Mouse (Mus musculus) spleen, postnatal 4 days (tissue): ENCODE results near the gene Nsd2.
"Not testable (repeated sequence)": the region's sequence is repeated elsewhere in the genome, so short reads cannot be mapped to it uniquely, and the experiment has no call there.

Source experiments
- DNase-seq, 2 experiments: peaks; one replicate each; pipeline ENCODE4 v3.0.0; 2022; ENCODE audit warnings: low spot score in 2 of 2

Gene Nsd2

GRCm38 (mm10) chr5:33926170-33926569 lies 105.6 kb downstream of the Nsd2 start:
- no peak for DNase-seq

- no peak for DNase-seq
Observed at GRCm38 (mm10) chr5:33932413-33932812, 111.9 kb downstream of the Nsd2 start.

GRCm38 (mm10) chr5:33934081-33934480 lies 113.6 kb downstream of the Nsd2 start:
- no peak for DNase-seq

DNA sequence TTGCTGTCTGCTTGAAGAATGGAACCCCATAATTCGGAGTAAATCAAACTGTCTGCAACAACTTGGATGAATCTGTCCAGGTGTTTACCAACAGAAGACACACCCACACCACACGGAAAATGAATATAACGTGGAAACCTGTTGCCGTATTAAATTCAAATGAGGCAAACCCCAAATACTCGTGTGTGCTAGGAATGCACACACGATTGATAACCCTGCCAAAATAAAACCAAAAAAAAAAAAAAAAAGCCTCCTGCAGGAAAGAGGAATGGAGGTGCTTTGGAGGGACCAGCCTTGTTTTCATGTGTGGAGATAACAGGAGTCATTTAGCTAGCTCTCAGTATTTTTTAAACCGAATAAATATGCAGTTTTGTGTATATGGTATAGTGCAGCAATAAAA lies 114.4 kb downstream of the Nsd2 start:
- no peak for DNase-seq

DNA sequence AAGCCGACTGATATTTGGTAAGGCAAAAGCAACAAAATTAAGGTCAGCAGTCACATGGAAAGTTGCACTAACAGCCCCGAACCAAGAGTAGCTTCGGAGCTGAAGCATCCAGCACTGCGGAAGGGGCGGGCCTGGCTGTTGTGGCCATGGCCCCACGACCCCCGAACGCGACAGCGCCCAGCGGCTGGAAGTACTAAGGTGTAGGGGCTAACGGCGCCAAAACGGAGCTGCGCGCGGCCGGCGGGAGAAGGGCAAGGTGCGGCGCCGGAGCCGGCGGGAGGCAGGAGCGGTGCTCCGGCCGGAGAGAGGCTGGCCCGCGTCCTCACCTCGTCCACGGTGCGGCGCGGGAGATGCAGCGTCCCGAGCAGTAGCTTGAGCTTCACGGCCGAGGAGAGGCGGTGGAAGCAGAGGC lies 115.2 kb downstream of the Nsd2 start:
- DNase-seq = no peak

DNA sequence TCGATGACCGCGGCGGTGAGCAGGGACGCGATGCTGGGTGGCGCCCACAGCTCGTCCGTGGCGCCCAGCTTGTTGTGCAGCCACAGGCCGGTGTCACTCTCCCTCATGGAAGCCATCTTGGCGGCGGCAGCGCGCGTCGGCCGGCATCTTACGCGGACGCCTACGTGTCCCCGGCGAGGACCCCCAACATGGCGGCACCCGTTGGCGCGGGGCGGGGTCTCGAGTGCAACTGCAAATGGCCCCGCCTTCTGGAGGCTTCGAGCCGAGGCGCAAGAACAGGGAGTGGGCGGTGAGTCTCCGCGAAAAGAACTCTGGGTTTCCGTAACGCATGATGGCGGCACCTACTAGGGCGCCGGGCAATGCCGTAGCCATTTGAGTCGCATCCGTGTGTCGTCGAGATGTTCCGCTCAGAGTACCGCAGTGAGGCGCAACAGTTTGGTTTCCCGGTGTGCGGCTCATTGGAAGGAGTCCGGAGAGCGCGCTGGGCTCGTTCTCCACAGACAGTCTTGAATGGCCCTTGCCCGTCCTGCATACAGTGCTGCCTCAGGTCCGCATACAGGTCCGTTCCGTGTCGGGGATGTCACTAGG lies 115.7 kb downstream of the Nsd2 start, which contains the start of gene Nelfa:
Gene Nelfa, minus strand, starts transcription at position 294 of the 588 bp plus-strand sequence.
- peak; percentile 97 to 98 for DNase-seq

DNA sequence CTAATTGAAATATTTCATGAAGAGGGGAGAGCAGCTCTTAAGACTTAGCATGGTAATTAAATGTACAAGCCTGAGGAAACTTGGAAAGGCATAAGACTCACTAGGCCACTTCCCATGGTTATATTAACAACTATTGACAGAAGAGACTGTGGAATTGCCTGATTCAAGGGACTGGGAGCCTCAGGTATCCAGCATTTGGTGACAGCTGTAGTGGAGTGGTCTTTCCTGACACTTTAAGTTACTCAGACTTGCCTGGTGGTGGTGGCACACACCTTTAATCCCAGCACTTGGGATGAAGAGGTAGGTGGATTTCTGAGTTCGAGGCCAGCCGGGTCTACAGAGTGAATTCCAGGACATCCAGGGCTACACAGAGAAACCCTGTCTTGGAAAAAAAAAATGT lies 116.7 kb downstream of the Nsd2 start:
- DNase-seq = no peak

GRCm38 (mm10) chr5:33938448-33938847 lies 117.9 kb downstream of the Nsd2 start:
- peak; percentile 55 to 64 for DNase-seq

DNA sequence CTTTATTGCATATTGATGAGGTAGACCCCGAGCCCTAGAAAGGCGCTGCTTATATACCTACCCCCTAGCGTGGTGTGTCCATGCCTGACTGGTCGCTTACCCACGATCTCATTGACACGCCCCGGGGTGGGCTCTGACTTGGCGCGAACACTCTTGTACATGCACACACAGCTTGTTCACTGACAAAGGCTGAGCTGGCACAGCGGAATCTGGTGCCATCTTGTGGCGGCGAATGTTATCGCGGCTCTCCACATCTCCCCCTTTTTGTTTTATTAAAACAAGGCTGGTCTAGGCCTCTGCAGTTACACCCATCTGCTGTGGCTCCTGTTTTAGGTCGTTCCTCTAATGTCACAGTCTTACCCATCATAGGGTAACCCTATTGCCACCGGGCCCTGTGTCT lies 126.5 kb downstream of the Nsd2 start:
- DNase-seq = not testable (repeated sequence)
